Mouse (Mus musculus) hindbrain, postnatal 0 days (tissue): ENCODE results near the gene Xrcc6. TPM values are rescaled to one million over a fixed set of nuclear protein-coding genes. Genes with fewer than 3 reads are reported as not detected.

Experiments used
- ATAC-seq: fragments of 200-750 bp; cut with Nextera tagmentation; 2 replicates; pipeline ENCODE4 v1.8.0; 2017; ENCODE audit warnings: mild to moderate bottlenecking, moderate TSS enrichment, moderate library complexity
- DNase-seq: peaks from one replicate; pipeline ENCODE4 v3.0.0-alpha.2; 2015; ENCODE audit warnings: low spot score
- H3K27ac ChIP-seq: fragments of 300-500 bp; sonication (generic); 2 replicates; pipeline ENCODE4 v1.5.1; 2014; ENCODE audit warnings: mild to moderate bottlenecking
- H3K27me3 ChIP-seq: fragments of 300-500 bp; sonication (generic); 2 replicates; pipeline ENCODE4 v1.6.1; 2014; ENCODE audit warnings: low read length, mixed read lengths; ENCODE audit not compliant: insufficient read depth
- H3K36me3 ChIP-seq: fragments of 300-500 bp; sonication (generic); 2 replicates; pipeline ENCODE4 v1.6.1; 2014; ENCODE audit warnings: low read length, mixed read lengths; ENCODE audit not compliant: insufficient read depth
- H3K4me1 ChIP-seq: fragments of 300-500 bp; sonication (generic); 2 replicates; pipeline ENCODE4 v1.6.1; 2014; ENCODE audit warnings: antibody characterized with exemption, low read length, mixed read lengths; ENCODE audit not compliant: insufficient read depth
- H3K4me2 ChIP-seq: fragments of 300-500 bp; sonication (generic); 2 replicates; pipeline ENCODE4 v1.6.1; 2014; ENCODE audit warnings: low read depth, mild to moderate bottlenecking, low read length, moderate library complexity, mixed read lengths
- H3K4me3 ChIP-seq: fragments of 300-500 bp; sonication (generic); 2 replicates; pipeline ENCODE4 v1.5.1; 2014; ENCODE audit warnings: low read length
- H3K9ac ChIP-seq: fragments of 300-500 bp; sonication (generic); replicated peaks from 2 replicates; pipeline ENCODE4 v1.6.1; 2014; ENCODE audit warnings: mild to moderate bottlenecking, low read length, moderate library complexity, mixed read lengths
- H3K9me3 ChIP-seq: fragments of 300-500 bp; sonication (generic); 2 replicates; pipeline ENCODE4 v1.6.1; 2016; ENCODE audit warnings: low read length, mixed read lengths
- CTCF ChIP-seq: IDR thresholded peaks from 2 replicates; pipeline ENCODE4 v1.5.1; 2016; ENCODE audit warnings: antibody characterized with exemption, control low read depth, low read depth
- WGBS: fragments of 180-500 bp; shearing (Covaris S2); extraction: QIAGEN DNeasy Blood & Tissue Kit; methylation state at CpG from one replicate; pipeline ENCODE4 v1.1.7; 2014; 5-methylcytosine and 5-hydroxymethylcytosine counted together
- polyA plus RNA-seq: library from polyadenylated mRNA; unstranded; fragments of >200 nt; fragmentation: Nextera tagmentation; extraction: Ambion mirVana; gene quantifications from 2 replicates; pipeline ENCODE4 v1.2.1, GENCODE M21; 2015
- total RNA-seq: library from RNA; depleted of rRNA; stranded (reverse); fragments of >200 nt; gene quantifications from 2 replicates; pipeline ENCODE4 v1.2.3, GENCODE M21; 2014

Xrcc6 gene
- total and polyA plus RNA-seq, 2 experiments from 2014 or later, result 18.5 to 30.9 TPM

GRCm38 (mm10) chr15:81955414-81955813, 32.2 kb upstream of the Xrcc6 start:
- H3K9ac ChIP-seq, result no peak overlapping the region
- 94% methylated on average over 15 of the region's 15 CpGs for WGBS
- no peak for ATAC-seq
- H3K4me2 ChIP-seq, result no peak overlapping the region
- no peak overlapping the region for H3K4me3 ChIP-seq
- DNase-seq, result no peak
- H3K27me3 ChIP-seq, result no peaks in the 10 kb centered on the region
- H3K36me3 ChIP-seq, result peaks cover 29% of the 10 kb centered on the region; the same call in 1 of the 2 replicates
- no peak overlapping the region for H3K27ac ChIP-seq
- no peak for TF ChIP-seq CTCF
- no peaks in the 10 kb centered on the region for H3K9me3 ChIP-seq
- H3K4me1 ChIP-seq, result no peaks in the 10 kb centered on the region

GRCm38 (mm10) chr15:81956457-81956856, 31.2 kb upstream of the Xrcc6 start:
- Histone ChIP-seq H3K9ac (no peak overlapping the region), H3K4me2 (no peak overlapping the region), H3K27me3 (no peaks in the 10 kb centered on the region), H3K36me3 (peaks cover 20% of the 10 kb centered on the region; the same call in 1 of the 2 replicates), H3K27ac (no peak overlapping the region), H3K4me3 (no peak overlapping the region), H3K4me1 (no peaks in the 10 kb centered on the region), H3K9me3 (no peaks in the 10 kb centered on the region)
- ATAC-seq (no peak), DNase-seq (peak; percentile 68)
- peak; percentile 92 for TF ChIP-seq CTCF
- WGBS, result 52% methylated on average over 8 of the region's 8 CpGs

- ATAC-seq, result no peak
Observed at GRCm38 (mm10) chr15:81957598-81957997, 30.0 kb upstream of the Xrcc6 start.

GRCm38 (mm10) chr15:81958906-81959305, 28.7 kb upstream of the Xrcc6 start:
- no peak for DNase-seq
- no peak for TF ChIP-seq CTCF

More at GRCm38 (mm10) chr15:81957598-81957997, 30.0 kb upstream of the Xrcc6 start:
- Histone ChIP-seq H3K27me3 (no peaks in the 10 kb centered on the region), H3K9me3 (no peaks in the 10 kb centered on the region), H3K4me3 (no peak overlapping the region), H3K27ac (no peak overlapping the region), H3K36me3 (peaks cover 20% of the 10 kb centered on the region; the same call in 1 of the 2 replicates), H3K9ac (no peak overlapping the region), H3K4me1 (no peaks in the 10 kb centered on the region), H3K4me2 (no peak overlapping the region)
- TF ChIP-seq CTCF, result no peak
- 87% methylated on average over 11 of the region's 11 CpGs for WGBS
- DNase-seq, result no peak

GRCm38 (mm10) chr15:81960171-81961077, 27.2 kb upstream of the Xrcc6 start, which contains the start of gene Pmm1:
Pmm1 (minus strand) TSS chr15:81960930.
- TF ChIP-seq CTCF, result peak; percentile 81

More at GRCm38 (mm10) chr15:81958906-81959305, 28.7 kb upstream of the Xrcc6 start:
- peaks cover 16% of the 10 kb centered on the region; the same call in 1 of the 2 replicates for H3K36me3 ChIP-seq
- no peak overlapping the region for H3K4me3 ChIP-seq
- H3K9me3 ChIP-seq, result no peaks in the 10 kb centered on the region
- no peaks in the 10 kb centered on the region for H3K4me1 ChIP-seq
- peak overlapping the region; percentile 80; the same call in 1 of the 2 replicates for H3K4me2 ChIP-seq
- WGBS, result 90% methylated on average over 3 of the region's 3 CpGs
- no peak for ATAC-seq
- H3K27me3 ChIP-seq, result no peaks in the 10 kb centered on the region
- H3K9ac ChIP-seq, result no peak overlapping the region
- no peak overlapping the region for H3K27ac ChIP-seq

GRCm38 (mm10) chr15:81961078-81961451, 26.6 kb upstream of the Xrcc6 start:
- WGBS, result under 1% methylated on average over 7 of the region's 8 CpGs
- no peak for TF ChIP-seq CTCF
- ATAC-seq, result no peak
- Histone ChIP-seq H3K27ac (peak overlapping the region; percentile 92), H3K4me1 (no peaks in the 10 kb centered on the region), H3K9ac (peak overlapping the region; percentile 57; the same call in 1 of the 2 replicates), H3K4me2 (peak overlapping the region; percentile 80), H3K36me3 (no peaks in the 10 kb centered on the region), H3K9me3 (no peaks in the 10 kb centered on the region), H3K4me3 (peak overlapping the region; percentile 61), H3K27me3 (no peaks in the 10 kb centered on the region)
- no peak for DNase-seq

More at GRCm38 (mm10) chr15:81960171-81961077, 27.2 kb upstream of the Xrcc6 start, which contains the start of gene Pmm1:
- Histone ChIP-seq H3K27me3 (no peaks in the 10 kb centered on the region), H3K9ac (peak within 1 kb of the TSS; percentile 57), H3K4me1 (no peaks in the 10 kb centered on the region), H3K9me3 (no peaks in the 10 kb centered on the region), H3K27ac (peak within 1 kb of the TSS; percentile 92), H3K4me3 (peak within 1 kb of the TSS; percentile 61), H3K4me2 (peak within 1 kb of the TSS; percentile 80), H3K36me3 (peaks cover 3% of the 10 kb centered on the region; the same call in 1 of the 2 replicates)
- WGBS, result under 1% methylated on average over 74 of the region's 77 CpGs
- peak; percentile 99 for DNase-seq
- peak; percentile 97 for ATAC-seq
